Mouse (Mus musculus): ENCODE results near the gene Npat. TPM values are rescaled to one million over a fixed set of nuclear protein-coding genes. Genes with fewer than 3 reads are reported as not detected.
A peak's percentile ranks its signal among the peaks of the same experiment; 100 is the strongest.

The Npat gene
- polyA plus RNA-seq (2014; fragmentation: Nextera tagmentation; extraction: Ambion mirVana): 22.2 and 25.4 TPM in 2 replicates

DNA sequence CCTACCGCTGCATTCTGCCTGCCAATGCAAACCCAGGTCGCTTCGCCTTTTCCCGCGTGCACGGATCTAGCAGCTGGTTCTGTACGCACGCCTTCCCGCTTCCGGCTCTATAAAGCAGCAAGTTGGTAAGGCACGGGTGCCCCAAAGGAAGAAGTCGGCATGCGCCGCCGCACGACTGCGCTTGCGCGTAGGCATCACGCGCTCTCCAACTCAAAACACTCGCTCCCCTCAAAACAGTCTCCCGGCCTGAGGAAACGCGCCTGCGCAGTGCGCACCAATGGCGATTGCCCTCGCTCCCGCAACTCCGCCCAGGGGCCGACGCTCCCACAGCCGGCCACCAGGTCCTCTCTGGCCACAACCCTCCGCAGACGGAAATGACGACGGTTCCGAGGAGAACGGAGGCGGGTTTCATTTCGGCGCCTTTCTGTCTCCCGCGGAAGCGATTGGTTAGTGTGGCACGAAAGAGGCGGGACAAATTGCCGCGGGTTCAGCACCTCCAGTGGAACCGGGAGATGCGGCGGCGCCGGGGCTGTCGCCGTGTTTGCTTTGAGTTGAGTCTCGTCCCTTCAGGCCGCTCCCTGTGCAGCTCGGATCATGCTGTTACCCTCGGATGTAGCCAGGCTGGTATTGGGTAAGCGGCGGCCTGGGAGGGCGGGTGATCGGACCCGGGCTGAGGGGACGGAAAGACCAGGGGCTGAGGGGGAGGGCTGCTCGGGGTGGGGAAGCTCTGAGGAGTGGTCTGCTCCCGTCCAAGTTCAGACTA, at the start of gene Npat, which contains the start of gene Atm:
Gene Npat (plus strand): TSS at position 490 of the 763 bp plus-strand sequence.
Gene Atm (minus strand): TSS at position 183 of the 763 bp plus-strand sequence.
- Histone ChIP-seq H3K4me1 (ENCODE audit: control insufficient read depth, insufficient read depth, low read length) (peaks cover 17% of the 10 kb centered on the region; the same call in 1 of the 2 replicates), H3K4me3 (ENCODE audit: low read depth, low read length) (peak within 1 kb of the TSS; percentile 88), H3K9ac (ENCODE audit: low read length) (peak within 1 kb of the TSS; percentile 88), H3K36me3 (ENCODE audit: control insufficient read depth, insufficient read depth, low read length) (no peaks in the 10 kb centered on the region), H3K27ac (ENCODE audit: low read depth, low read length) (peak within 1 kb of the TSS; percentile 82), H3K4me2 (peak within 1 kb of the TSS; percentile 87), H3K27me3 (ENCODE audit: control insufficient read depth, insufficient read depth, low read length) (no peaks in the 10 kb centered on the region), H3K9me3 (ENCODE audit: control insufficient read depth, low read length) (no peaks in the 10 kb centered on the region)
- peak; percentile 99 for ATAC-seq (ENCODE audit: low FRiP score)
- WGBS: under 1% methylated on average over 69 of the region's 69 CpGs
- peak; percentile 100 for DNase-seq (ENCODE audit: low spot score, missing footprints)

DNA sequence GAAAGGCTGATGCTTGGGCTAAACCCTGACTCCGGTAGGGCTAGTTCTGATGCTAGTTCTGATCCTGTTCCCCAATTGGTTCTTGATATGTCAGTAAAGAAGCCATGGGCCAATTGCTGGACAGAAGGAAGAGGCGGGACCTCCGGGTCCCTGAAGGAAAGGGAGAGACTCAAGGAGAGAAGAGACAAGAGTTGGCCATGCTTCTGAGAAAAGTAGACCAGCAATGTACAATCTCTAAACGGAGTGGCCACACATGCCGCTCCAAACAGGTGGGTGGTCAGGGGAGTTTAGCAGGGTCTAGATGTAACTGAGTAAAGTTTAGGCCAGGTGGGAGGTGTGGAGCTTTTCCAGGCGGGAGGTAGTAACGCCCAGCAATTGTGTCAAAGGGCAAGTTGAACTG, 28.8 kb upstream of the Npat start:
- DNase-seq (ENCODE audit: low spot score, missing footprints): no peak
- H3K4me1 ChIP-seq (ENCODE audit: control insufficient read depth, insufficient read depth, low read length): no peaks in the 10 kb centered on the region
- WGBS: 85% methylated on average over 7 of the region's 7 CpGs
- ATAC-seq (ENCODE audit: low FRiP score): no peak
- no peak overlapping the region for H3K4me3 ChIP-seq (ENCODE audit: low read depth, low read length)
- no peaks in the 10 kb centered on the region for H3K9me3 ChIP-seq (ENCODE audit: control insufficient read depth, low read length)
- H3K27ac ChIP-seq (ENCODE audit: low read depth, low read length): no peak overlapping the region
- H3K36me3 ChIP-seq (ENCODE audit: control insufficient read depth, insufficient read depth, low read length): no peaks in the 10 kb centered on the region; the same call in 1 of the 2 replicates
- no peak overlapping the region for H3K9ac ChIP-seq (ENCODE audit: low read length)
- no peak overlapping the region for H3K4me2 ChIP-seq
- no peaks in the 10 kb centered on the region for H3K27me3 ChIP-seq (ENCODE audit: control insufficient read depth, insufficient read depth, low read length)

DNA sequence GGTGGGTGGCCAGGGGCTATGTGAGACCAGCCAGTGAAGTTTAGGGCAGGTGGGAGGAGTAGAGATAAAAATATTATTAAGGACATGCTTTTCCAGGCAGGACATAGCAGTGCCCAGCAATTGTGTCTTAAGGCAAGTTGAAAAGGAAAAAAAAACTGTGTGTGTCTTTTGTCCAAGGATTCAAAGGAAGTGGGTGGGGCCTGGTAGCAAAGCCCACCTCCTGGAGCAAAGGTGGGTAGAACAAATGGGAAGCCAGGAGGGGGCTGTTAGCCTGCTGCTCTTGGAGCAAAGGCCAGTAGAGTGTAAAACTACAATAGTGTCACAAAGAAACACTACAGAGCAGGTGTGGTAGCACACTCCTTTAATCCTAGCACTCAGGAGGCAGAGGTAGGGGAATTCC, 22.8 kb upstream of the Npat start:
- no peak overlapping the region for H3K4me2 ChIP-seq
- no peaks in the 10 kb centered on the region for H3K9me3 ChIP-seq (ENCODE audit: control insufficient read depth, low read length)
- H3K27me3 ChIP-seq (ENCODE audit: control insufficient read depth, insufficient read depth, low read length): no peaks in the 10 kb centered on the region
- H3K9ac ChIP-seq (ENCODE audit: low read length): no peak overlapping the region
- no peaks in the 10 kb centered on the region for H3K4me1 ChIP-seq (ENCODE audit: control insufficient read depth, insufficient read depth, low read length)
- DNase-seq (ENCODE audit: low spot score, missing footprints) (no peak), ATAC-seq (ENCODE audit: low FRiP score) (no peak)
- H3K4me3 ChIP-seq (ENCODE audit: low read depth, low read length): no peak overlapping the region
- no peak overlapping the region for H3K27ac ChIP-seq (ENCODE audit: low read depth, low read length)
- no peaks in the 10 kb centered on the region; the same call in 1 of the 2 replicates for H3K36me3 ChIP-seq (ENCODE audit: control insufficient read depth, insufficient read depth, low read length)

DNA sequence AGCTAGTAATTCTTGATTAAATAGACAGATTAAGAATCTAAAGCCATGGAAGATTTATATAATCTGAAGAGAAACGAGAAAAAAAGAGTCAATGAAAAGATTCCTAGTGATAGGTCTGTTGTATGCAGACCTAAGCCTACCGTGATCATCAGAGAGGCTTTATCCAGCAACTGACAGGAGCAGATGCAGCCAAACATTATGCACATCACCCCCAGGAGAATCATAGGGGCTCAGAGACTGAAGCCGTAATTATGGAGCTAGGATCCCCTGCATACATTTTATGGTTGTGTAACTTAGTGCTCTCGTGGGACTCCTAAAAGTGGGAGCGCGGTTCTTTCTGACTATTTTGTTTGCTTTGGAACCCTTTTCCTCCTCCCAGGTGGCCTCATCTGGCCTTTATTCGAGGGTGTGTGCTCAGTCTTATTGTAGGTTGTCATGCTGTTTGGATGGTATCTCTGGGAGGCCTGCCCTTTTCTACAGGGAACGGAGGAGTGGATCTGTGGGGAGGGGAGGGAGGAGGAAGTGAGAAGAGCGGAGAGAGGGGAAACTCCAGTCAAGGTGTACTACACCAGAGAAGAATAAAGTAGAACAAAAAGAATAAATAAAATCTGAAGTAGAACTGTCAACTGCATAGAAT, 19.4 kb upstream of the Npat start:
- Histone ChIP-seq H3K36me3 (ENCODE audit: control insufficient read depth, insufficient read depth, low read length) (no peaks in the 10 kb centered on the region), H3K9ac (ENCODE audit: low read length) (no peak overlapping the region), H3K27ac (ENCODE audit: low read depth, low read length) (no peak overlapping the region), H3K4me3 (ENCODE audit: low read depth, low read length) (no peak overlapping the region), H3K4me2 (no peak overlapping the region), H3K27me3 (ENCODE audit: control insufficient read depth, insufficient read depth, low read length) (no peaks in the 10 kb centered on the region), H3K4me1 (ENCODE audit: control insufficient read depth, insufficient read depth, low read length) (no peaks in the 10 kb centered on the region), H3K9me3 (ENCODE audit: control insufficient read depth, low read length) (no peaks in the 10 kb centered on the region)
- 76% methylated on average over 9 of the region's 9 CpGs for WGBS
- no peak for ATAC-seq (ENCODE audit: low FRiP score)
- DNase-seq (ENCODE audit: low spot score, missing footprints): no peak

DNA sequence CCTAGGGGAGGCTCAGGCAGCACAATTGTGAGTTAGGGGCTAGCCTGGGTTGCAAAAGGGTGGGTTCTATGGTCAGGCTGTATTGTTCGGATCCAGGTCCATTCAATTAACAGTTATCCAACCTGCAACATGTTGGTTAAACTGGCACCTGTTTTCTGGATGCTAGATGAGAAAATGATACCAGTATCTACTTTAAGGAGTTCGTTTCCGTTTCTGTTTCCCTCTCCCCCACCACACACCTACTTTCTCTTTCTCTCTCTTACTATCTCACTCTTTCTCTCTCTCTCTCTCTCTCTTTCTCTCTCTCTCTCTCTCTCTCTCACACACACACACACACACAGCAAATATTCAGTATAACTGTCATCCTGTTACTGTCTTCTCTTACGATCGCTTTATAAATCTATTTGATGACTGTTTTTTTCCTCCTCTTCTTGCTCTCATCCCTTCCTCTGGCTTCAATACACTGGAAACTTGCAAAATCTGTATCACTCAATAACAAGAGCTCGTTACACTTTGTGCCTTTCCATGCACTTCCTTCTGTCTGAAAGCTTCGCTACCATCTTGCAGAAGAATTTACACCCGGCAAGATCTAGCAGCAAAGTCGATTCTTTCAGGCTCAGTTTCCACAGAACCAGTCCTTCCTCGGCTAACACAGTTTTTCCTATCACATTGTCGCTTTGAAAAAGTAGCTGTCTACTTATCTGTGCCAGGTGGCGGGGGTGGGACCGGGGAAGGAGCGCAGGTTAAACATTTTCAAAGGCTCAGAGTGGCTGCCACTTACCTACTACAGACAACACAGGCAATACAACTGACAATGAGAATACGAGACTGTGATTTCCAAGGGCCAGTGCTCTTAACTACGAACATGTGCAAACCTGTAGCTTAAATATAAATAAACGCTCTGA, 1.2 kb upstream of the Npat start:
- no peaks in the 10 kb centered on the region; the same call in 1 of the 2 replicates for H3K36me3 ChIP-seq (ENCODE audit: control insufficient read depth, insufficient read depth, low read length)
- H3K9ac ChIP-seq (ENCODE audit: low read length): peak overlapping the region; percentile 62
- no peak for ATAC-seq (ENCODE audit: low FRiP score)
- H3K9me3 ChIP-seq (ENCODE audit: control insufficient read depth, low read length): no peaks in the 10 kb centered on the region
- peak overlapping the region; percentile 1; the same call in 1 of the 2 replicates for H3K27ac ChIP-seq (ENCODE audit: low read depth, low read length)
- peak overlapping the region; percentile 88 for H3K4me3 ChIP-seq (ENCODE audit: low read depth, low read length)
- peak overlapping the region; percentile 66 for H3K4me2 ChIP-seq
- DNase-seq (ENCODE audit: low spot score, missing footprints): peak; percentile 89
- WGBS: 22% methylated on average over 17 of the region's 17 CpGs
- H3K27me3 ChIP-seq (ENCODE audit: control insufficient read depth, insufficient read depth, low read length): no peaks in the 10 kb centered on the region
- H3K4me1 ChIP-seq (ENCODE audit: control insufficient read depth, insufficient read depth, low read length): peaks cover 17% of the 10 kb centered on the region; the same call in 1 of the 2 replicates

DNA sequence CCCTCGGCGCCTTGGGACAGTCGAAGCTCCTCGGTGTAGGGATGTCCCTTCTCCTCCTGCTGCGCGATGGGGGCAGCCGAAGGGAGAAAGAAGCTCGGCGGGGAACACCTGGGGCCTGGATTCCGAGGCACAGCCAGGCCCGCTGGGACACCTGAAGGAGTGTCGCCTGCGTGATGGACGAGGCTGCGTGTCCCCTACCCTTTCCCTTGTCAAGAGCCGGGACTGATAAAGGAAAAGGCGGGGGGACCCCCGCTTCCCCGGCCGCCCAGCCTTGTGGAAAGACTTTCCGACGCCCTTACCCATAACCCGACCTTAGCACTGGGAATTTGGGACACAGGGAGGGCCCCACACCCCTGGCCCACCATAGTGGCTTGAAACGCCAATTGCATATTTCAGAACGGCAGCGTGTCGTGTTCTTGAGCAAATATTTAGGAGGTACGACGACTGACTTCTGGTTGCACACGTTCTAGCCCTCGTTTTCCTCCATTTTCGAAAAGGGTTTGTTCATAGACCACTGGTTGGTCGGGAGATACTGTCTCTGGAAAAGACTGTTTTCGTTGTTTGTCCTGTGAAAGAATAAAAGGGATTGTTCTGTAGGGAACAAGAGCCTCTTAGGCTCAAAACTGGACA, 604 bp downstream of the Npat start:
- ATAC-seq (ENCODE audit: low FRiP score): no peak
- under 1% methylated on average over 31 of the region's 34 CpGs for WGBS
- Histone ChIP-seq H3K4me3 (ENCODE audit: low read depth, low read length) (peak overlapping the region; percentile 88), H3K9ac (ENCODE audit: low read length) (peak overlapping the region; percentile 88), H3K36me3 (ENCODE audit: control insufficient read depth, insufficient read depth, low read length) (no peaks in the 10 kb centered on the region), H3K9me3 (ENCODE audit: control insufficient read depth, low read length) (no peaks in the 10 kb centered on the region), H3K4me1 (ENCODE audit: control insufficient read depth, insufficient read depth, low read length) (peaks cover 17% of the 10 kb centered on the region; the same call in 1 of the 2 replicates), H3K27ac (ENCODE audit: low read depth, low read length) (peak overlapping the region; percentile 82), H3K27me3 (ENCODE audit: control insufficient read depth, insufficient read depth, low read length) (no peaks in the 10 kb centered on the region), H3K4me2 (peak overlapping the region; percentile 87)
- DNase-seq (ENCODE audit: low spot score, missing footprints): peak; percentile 93

DNA sequence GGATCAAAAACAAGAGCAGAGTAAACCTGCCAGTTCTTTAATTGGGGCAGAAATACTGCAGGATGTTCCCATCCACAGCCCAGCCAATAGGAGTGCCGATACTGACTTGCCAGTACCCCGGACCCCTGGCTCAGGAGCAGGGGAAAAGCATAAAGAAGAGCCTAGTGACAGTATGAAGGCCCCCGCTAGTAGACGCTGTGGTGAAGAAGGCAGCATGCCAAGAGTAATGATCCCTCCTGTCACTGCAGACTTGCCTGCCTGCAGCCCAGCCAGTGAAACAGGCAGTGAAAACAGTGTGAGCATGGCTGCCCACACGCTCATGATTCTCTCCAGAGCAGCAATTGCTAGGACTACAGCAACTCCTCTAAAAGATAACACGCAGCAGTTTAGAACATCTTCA, 33.8 kb downstream of the Npat start:
- H3K27ac ChIP-seq (ENCODE audit: low read depth, low read length): no peak overlapping the region
- no peak overlapping the region for H3K9ac ChIP-seq (ENCODE audit: low read length)
- no peak overlapping the region for H3K4me3 ChIP-seq (ENCODE audit: low read depth, low read length)
- ATAC-seq (ENCODE audit: low FRiP score) (no peak), DNase-seq (ENCODE audit: low spot score, missing footprints) (peak; percentile 78)
- no peaks in the 10 kb centered on the region for H3K4me1 ChIP-seq (ENCODE audit: control insufficient read depth, insufficient read depth, low read length)
- H3K4me2 ChIP-seq: no peak overlapping the region
- peaks cover 20% of the 10 kb centered on the region for H3K36me3 ChIP-seq (ENCODE audit: control insufficient read depth, insufficient read depth, low read length)
- no peaks in the 10 kb centered on the region for H3K27me3 ChIP-seq (ENCODE audit: control insufficient read depth, insufficient read depth, low read length)
- WGBS: 96% methylated on average over 6 of the region's 6 CpGs
- no peaks in the 10 kb centered on the region for H3K9me3 ChIP-seq (ENCODE audit: control insufficient read depth, low read length)

DNA sequence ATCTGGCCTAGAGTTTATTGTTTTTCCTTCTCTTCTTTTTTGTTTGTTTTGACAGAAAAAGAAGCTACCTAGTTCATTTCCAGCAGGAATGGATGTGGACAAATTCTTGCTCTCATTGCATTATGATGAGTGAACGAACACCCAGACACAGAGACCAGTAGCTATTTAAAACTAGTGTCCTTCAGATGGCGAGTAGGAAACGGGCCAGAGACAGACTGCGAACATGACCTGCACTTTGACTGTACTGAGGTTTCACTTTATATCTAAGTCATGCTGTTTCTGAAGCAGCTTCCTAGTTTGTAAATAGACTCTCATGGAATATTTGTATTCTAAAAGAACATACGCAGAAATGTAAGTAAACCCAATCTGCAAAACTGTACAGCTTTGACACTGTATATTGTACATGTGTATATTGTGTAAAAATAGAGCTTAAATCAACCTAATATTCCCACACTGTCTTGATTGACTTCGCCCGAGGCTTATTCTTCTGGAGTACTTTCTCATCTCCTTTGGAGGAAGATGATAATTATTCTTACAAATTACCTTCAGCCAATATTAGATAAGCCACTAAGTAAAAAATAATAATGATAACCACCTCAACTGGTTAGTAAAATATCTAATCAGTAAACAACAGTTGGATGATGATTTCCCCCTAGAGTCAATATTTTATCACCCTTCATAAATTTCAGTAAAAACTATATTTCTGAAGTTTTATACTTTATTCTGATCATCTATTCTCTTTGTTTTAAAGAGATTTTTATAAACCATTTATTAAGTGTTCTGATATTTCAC, 35.9 kb downstream of the Npat start:
- Histone ChIP-seq H3K9me3 (ENCODE audit: control insufficient read depth, low read length) (no peaks in the 10 kb centered on the region), H3K27ac (ENCODE audit: low read depth, low read length) (no peak overlapping the region), H3K9ac (ENCODE audit: low read length) (no peak overlapping the region), H3K36me3 (ENCODE audit: control insufficient read depth, insufficient read depth, low read length) (peaks cover 16% of the 10 kb centered on the region), H3K27me3 (ENCODE audit: control insufficient read depth, insufficient read depth, low read length) (no peaks in the 10 kb centered on the region), H3K4me1 (ENCODE audit: control insufficient read depth, insufficient read depth, low read length) (no peaks in the 10 kb centered on the region), H3K4me2 (no peak overlapping the region), H3K4me3 (ENCODE audit: low read depth, low read length) (no peak overlapping the region)
- ATAC-seq (ENCODE audit: low FRiP score) (no peak), DNase-seq (ENCODE audit: low spot score, missing footprints) (peak; percentile 56)
- WGBS: 96% methylated on average over 7 of the region's 7 CpGs
